Mouse (Mus musculus) megakaryocyte progenitor cell, adult 5-6 weeks (primary cell): ENCODE measurements around the gene Thbd. TPM values are rescaled to one million over a fixed set of nuclear protein-coding genes. Genes with fewer than 3 reads are reported as not detected.
A peak's percentile ranks its signal among the peaks of the same experiment; 100 is the strongest.

Source experiments
- ATAC-seq: replicated peaks from 2 replicates; pipeline ENCODE4 v1.8.0; 2016; ENCODE audit warnings: mild to moderate bottlenecking, moderate TSS enrichment, inconsistent platforms; ENCODE audit not compliant: poor library complexity
- total RNA-seq, 2 experiments: library from RNA; stranded (forward) in 1 of 2; stranded (reverse) in 1 of 2; fragments of 157-497, 149-512 nt in 1 of 2; fragments of 200-1000 nt in 1 of 2; gene quantifications; 2 replicates each; pipeline versions ENCODE4 v1.2.3 to v1.2.4; 2015 to 2017

Thbd gene
- total RNA-seq, 2 experiments from 2014 or later = 11.7 to 12.0 TPM

GRCm38 (mm10) chr2:148425709-148426382, 17.9 kb upstream of the Thbd start:
- peak; percentile 35; the same call in 1 of the 2 replicates for ATAC-seq

- ATAC-seq = no peak
Measured at GRCm38 (mm10) chr2:148421706-148422105, 13.7 kb upstream of the Thbd start.

- ATAC-seq = no peak
Measured at GRCm38 (mm10) chr2:148421112-148421511, 13.1 kb upstream of the Thbd start.

DNA sequence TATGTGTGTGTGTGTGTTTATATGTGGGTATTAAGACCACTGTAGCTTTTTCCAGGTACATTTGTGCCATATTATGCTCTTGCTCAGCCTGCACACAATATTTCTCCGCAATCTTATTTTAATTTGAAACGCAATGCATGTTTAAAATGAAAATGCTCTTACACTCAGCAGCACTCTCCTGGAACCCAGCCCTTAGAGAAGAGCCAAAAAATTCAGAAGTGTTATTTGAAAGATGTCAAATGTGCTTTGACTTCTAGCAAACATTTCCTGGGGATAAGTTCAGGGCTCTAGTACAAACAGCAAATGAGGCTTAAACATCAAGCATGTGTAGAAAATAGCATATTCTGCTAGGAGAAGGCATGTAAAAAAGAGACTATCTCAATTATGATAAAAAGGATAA, 11.8 kb upstream of the Thbd start:
- no peak for ATAC-seq

DNA sequence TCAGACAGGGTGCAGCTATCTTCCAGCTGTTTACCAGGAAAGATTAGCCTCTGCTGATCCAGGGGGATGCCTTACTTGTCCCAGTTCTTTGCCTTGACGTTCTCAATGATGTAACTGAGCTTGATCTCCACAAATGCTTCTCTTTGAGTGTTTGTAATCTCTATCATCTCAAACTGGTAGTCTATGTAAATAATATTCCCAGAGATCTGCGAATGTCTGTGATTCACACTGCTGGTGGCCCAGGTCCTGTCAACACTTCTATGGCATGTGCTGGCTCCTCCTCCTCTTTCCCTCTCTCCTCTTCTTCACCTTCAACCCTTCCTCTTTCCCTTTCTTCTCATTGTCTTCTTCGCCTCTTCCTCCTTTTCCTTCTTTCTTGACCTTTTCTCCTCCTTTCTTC, 11.2 kb upstream of the Thbd start:
- no peak for ATAC-seq

DNA sequence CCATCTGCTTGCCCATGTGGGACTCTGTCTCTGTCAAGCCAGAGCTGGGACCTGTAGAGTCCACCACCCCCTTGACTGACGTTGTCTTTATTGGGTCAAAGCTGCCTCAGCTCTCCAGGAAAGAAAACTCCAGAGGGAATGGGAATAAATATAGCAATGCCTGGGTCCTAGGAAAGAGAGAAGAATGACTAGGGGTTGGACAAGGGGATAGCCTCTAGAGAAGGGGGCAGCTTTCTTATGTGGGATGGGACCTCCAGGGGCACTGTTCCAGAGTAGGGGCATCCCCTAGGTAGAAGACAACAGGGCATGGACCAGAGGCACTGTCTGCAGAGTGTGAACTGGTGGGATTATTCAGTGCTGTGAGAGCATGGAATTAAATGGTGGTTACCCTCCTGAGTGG, 1.8 kb upstream of the Thbd start:
- ATAC-seq = no peak

DNA sequence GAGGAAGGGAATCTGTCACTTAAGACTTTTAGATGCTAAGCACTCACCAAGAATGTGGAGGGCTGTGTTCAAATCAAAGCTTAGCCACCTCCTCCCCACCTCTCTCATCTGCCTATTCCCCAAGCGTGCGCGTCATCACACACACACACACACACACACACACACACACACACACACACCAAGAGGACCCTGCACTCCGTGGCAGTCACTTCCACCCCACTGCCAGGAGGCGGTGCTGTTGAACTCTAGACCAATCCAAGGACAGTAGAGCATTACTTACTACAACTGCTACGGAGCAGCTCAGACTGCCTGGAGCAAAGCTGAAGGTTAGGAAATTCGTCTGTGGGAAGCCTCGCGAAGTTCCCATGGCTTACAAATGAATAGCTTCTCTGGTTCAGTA, 1.2 kb upstream of the Thbd start:
- ATAC-seq = peak; percentile 71

DNA sequence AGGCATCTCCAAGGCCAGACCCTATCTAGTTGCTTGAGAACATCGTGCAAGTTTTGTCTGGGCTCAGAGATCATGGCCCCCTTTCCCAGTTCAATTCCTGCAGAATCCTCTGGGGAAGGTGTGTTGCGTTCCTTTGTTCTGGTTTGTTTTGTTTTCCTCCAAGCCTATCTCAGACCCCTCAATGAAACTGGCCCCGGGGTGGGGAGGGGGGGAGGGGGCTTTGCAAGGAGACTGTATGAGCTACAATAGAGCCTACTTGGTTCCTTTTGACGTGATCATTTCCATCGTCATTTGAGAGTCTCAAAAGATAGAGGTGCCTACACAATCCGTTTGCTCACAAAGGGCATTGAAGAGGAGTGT, 753 bp upstream of the Thbd start:
- ATAC-seq = no peak

DNA sequence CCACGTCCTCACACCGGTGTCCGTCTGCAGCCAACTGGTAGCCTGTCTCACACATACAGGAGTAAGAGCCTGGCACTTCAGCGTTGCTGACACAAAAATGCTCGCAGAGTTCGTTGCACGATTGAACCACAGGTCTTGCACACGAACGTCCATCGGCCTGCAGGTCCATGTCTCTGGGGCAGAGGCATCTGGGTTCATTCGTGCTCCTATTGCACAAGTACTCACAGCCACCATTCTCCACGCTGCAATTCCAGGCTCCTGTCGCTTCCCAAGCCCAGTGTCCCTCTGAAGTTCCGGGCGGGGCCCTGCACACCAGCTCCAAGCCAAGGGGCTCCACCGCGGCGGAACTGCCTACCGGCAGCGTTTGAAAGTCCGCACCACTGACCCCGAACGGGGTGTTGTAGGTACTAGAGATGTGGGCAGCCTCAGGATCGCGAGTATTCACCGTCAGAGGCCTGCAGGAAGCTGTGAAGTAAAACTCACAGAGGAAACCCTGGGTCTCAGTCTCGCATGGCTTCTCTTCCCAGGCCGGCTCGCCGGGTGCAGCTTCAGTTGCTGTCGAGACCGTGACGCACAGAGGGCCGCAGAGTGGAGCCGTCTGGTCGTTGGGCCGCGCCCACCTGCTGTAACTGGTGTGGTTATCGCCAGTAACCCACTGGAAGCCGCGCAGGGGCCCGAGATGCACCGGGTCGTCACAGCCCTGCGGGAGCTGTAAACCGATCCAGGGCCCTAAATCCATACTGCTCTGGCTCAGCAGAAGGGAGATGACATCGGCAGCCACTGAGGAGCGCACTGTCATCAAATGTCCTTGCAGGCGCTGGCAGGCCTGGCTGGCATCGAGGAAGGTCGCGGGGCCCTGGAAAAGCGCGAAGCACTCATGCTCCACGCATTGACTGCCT, 768 bp downstream of the Thbd start:
- ATAC-seq = peak; percentile 36

DNA sequence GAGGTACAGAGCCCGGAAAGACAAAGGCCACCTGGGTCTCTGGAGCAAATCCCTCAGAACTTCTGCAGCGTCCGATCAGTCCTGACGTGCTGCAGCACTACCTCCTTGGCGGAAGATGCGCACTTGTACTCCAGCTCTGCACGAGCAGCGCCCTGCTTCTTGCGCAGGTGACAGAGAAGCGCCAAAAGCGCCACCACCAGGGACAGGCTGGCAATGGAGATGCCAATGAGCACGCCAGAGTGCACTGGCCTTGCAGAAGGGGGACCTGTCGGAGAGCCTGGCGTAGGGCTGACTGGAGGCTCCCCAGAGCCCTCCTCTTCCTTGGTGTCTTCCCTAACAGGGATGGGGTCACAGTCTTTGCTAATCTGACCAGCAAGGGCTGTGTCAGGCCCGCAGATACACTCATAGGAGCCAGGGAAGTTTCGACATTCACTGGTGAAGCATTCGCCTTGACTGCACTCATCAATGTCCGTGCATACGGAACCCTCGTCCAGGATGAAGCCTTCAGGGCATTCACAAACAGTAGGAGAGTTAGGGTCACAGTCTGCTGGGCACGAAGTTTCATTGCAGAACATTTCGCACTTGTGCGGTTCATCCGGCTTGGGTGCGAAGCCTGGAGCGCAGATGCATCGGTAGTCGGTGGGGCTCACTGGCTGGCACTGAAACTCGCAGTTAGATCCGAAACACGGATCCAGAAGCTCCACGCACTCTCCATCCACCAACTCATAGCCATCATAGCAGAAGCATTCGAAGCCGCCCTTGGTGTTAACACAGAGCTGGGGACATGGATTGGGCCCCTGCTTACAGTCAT, 1.6 kb downstream of the Thbd start:
- peak; percentile 40 for ATAC-seq

- ATAC-seq = no peak
Measured at GRCm38 (mm10) chr2:148404906-148405305, 3.1 kb downstream of the Thbd start.

DNA sequence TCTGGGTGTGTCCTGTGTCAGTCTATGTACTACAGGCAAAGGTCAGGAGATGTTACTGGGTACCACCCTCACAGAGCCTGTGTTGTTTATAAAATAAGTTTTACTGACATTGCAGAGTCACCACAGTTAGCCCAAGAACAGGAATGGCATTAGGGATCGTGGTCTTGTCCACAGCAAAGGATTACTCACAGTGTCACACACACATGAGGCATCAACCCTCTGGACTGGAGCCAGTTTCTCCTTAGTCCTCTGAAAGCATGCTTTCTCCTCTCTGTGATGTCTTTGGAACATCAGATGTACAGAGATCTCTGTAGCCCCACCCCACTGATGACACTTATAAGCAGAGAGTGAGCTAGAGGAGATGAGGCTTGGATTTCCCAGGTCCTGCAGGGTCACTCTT, 5.8 kb downstream of the Thbd start:
- no peak for ATAC-seq

DNA sequence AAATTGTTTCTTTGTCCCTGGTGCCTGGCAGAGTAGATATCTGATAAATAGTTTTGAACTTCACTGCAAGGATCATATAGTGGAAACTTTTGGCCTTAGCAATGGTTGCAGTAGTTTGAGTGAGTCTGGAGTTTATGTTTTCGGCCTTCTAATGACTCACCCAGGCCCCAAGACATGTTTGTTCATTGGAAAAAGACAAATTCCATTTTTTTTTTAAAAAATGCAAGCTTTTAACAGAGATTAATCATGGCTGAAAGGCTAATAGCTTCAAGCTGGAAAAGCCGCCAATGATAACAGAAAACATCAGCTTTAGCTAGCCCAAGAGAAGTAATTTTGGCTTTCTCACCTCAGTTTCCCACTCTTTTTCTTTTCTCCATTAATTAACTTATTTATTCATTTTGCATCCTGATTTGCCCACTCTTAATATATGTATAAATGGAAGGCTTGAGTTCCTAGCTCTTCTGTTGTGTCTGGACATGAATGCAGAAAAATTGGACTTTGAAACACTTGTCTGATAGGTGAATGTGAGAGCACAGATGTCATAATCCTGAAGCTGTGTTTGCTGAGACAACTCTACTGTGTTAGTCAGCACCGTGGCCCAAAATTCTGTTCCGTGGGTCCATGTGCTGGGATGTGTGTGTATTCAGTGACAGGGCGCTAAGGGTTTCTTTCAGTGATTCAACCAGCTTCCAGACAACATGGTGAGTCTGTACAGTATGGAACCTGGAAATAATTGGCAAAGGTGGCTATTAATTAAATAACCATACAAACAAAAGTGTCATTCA, 8.9 kb downstream of the Thbd start:
- ATAC-seq = no peak

DNA sequence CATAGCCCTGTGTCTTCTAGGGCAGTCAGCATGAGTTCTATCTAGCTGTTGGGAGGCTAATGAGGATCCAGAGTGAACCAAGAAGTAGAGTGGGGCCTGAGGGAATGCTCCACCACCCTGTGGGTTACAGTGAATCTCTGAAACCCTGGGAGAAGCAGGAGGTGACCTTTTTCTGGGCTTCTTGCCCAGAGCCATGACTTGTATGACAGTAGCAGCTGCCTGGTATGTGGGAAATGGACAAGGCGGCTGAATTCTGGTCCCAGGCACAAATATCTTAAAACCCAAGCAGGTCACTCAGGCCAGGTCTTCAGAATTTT, 10.2 kb downstream of the Thbd start:
- 0 out of 2 replicates have a peak, but pooled peaks have one; percentile 2 for ATAC-seq

GRCm38 (mm10) chr2:148397015-148397783, 10.8 kb downstream of the Thbd start:
- ATAC-seq = peak; percentile 66

- no peak for ATAC-seq
Measured at GRCm38 (mm10) chr2:148396209-148396608, 11.8 kb downstream of the Thbd start.

DNA sequence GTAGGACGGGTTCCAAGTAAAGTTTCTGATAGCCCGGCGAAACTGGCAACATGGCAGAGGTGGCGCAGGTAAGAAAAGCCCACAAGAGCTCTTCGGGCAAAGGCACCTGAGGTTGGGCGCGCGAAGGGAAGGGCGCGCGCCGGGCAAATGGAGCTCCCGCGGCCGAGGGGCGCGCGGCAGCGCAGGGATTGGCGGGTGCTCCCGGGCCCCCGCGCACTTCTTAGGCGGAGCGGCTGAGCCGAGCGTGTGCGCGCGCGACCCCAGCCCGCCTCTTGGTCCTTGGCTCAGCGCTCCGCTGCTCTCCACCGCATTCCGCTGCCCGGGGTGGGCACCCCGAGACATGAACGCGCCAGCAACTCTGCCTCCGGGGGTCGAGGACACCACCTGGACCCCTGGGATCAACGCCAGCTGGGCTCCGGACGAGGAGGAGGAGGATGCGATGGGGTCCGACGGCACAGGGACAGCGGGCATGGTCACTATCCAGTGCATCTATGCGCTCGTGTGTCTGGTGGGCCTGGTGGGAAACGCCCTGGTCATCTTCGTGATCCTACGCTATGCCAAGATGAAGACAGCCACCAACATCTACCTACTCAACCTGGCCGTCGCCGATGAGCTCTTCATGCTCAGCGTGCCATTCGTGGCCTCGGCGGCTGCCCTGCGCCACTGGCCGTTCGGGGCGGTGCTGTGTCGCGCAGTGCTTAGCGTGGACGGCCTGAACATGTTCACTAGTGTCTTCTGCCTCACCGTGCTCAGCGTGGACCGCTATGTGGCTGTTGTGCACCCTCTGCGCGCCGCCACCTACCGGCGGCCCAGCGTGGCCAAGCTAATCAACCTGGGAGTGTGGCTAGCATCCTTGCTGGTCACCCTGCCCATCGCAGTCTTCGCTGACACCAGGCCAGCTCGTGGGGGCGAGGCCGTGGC, 12.6 kb downstream of the Thbd start, which contains the start of gene Sstr4:
TSS of gene Sstr4 (plus strand) at position 214 of the 921 bp plus-strand sequence.
- ATAC-seq = peak; percentile 28

GRCm38 (mm10) chr2:148393846-148394245, 14.1 kb downstream of the Thbd start:
- no peak for ATAC-seq

GRCm38 (mm10) chr2:148393149-148393548, 14.8 kb downstream of the Thbd start:
- peak; percentile 66 for ATAC-seq
